Mouse (Mus musculus): ENCODE measurements around the gene Mpp6.

Mpp6 gene

DNA sequence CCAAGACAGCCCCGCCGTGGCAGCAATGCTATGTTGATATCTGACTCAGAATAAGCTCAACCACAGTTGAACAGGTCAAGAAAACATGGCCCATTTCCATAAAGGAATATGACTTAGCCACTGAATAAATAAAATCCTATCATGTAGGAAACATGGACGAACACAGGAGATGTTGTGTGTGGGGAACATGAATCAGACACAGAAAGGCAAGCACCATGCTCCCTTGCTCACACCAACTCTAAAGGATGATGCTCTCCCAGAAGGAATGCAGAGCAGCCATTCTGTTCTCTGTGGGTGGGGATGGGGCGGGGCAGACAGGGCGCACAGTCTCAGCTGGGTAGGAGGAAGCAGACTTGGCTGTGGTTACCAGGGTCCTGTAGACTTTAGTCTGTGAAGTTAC lies 115.2 kb downstream of the Mpp6 start:
- in situ Hi-C loops (cut with MseI, MboI), result no loop called here

DNA sequence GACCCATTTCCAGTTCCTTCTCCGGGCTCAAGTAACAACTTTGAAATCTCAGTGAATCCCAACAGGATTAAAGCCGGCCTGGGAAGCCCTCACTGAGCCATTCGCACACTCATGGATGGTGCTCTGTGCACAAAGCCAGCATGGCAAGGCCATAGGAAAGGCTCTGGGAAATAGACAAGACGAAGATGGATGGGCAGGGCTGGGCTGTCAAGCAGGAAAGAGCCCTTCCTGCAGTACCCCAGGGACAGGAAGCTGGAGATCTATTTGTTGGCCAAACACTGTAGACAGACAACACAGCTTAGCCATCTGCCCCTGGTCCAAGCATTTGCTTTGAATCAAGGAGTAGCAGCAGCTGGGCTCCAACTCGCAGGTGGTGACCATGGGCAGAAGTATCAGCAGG lies 118.1 kb downstream of the Mpp6 start:
- in situ Hi-C loops (cut with MseI, MboI), result no loop called here

DNA sequence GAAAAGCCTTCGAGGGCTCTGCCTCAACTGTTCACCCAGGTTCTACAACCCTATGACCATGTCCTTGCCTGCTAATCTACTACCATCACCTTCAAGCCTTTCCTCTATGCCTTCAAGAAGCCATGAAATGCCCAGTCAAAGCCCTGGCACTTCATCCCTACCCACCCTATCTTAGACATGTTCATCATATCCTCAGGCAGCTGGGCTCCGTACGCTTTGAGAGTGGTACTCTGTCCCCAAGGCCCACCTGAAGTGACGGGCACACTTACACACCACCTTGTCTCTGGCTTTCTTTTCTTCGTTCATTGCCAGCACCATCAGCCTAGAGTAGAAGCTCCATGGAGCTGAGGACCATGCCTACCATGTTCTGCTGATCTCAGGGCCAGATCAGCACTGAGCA lies 121.2 kb downstream of the Mpp6 start:
- in situ Hi-C loops (cut with MseI, MboI), result no loop called here

DNA sequence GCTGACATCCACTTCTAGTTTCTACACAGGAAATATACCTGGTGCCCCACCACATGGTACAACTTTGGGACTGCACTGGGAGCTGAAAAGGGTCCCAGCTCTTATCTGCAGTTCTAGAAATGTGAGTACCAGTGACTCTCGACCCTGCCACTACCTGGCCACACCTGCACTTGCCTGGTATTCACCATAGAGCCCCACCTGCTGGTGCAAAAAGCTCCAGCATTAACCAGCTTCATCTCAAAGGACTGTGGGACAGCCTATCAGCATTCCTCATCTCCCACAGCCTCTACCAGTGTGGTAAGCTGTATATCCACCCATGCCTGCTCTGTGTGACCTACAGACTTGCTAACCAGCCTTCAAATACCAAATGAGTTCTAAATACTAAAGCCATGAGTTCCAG lies 122.9 kb downstream of the Mpp6 start:
- in situ Hi-C loops (cut with MseI, MboI), result no loop called here

DNA sequence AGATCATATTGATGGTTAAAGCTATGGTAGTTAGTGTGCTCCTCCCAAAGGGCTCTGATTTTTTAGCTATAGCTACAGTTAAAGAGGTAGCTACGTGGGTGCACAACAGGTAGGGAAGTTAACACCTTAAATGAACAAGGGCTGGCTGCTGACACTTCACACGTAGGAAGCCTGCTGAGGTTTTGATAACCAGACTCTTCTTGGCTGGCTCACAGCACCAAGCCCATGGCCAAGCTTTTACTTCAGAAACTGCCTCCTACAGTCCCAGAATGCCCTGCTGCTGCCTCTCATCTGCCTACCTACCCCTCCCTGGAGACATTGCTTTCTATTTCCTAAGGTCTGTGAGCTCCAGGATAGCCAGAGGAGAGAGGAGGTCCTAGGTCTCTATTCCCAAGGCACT lies 127.9 kb downstream of the Mpp6 start:
- in situ Hi-C loops (cut with MseI, MboI), result no loop called here

DNA sequence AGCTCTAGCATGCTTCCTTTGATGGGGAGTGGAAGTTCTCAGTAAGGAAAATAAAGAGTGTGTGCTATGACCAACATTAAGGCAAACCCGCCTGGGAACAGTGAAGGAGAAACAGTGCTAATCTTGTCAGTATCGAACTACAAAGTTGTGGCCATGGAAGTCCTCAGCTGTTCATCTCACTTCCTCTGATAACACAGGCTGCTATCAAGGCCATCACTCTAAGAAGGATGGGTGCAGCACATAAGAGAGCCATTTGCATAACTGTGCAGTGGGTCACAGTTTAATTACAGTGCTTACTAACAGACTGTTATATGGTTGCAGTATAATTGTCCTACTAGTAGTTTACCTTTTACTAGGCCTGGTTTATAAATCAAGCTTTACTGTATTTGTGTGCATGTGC lies 129.9 kb downstream of the Mpp6 start:
- in situ Hi-C loops (cut with MseI, MboI), result no loop called here

DNA sequence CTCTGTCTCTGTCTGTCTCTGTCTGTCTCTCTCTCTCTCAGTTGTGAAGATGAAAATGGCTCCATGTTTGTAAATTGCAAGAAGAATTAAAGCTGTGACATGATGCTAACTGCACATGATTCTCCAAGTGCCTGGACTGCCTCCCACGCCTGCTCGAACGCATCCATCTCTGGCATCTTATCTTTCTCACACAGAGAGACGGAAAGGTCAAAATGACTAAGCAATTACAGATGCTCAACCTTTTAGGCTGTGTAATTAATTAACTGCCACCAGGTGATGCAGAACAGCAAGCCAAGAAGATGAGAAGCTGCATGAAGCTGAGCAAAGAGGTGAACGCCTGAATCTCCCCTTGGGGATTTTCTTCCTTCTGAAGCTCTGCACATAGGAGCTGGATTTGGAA lies 130.4 kb downstream of the Mpp6 start:
- in situ Hi-C loops (cut with MseI, MboI), result no loop called here

DNA sequence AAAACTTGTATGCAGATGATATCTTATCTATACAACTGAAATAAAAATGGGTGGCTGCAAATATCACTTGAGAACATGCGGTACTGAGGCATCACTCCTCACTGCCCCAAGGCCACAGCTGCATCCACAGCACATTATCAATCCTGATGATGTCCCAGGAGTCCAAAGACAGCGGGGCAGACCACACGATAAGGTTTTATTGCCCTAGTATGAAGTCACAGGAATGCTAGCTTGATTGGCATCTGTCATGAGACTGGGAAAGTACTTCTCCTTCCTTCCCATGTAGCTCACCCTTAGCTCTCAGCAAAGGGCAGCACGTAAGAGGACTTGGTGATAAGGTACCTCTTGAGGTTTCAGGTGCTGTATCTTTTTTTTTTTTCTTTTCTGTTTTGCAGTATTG lies 134.1 kb downstream of the Mpp6 start:
- in situ Hi-C loops (cut with MseI, MboI), result no loop called here

DNA sequence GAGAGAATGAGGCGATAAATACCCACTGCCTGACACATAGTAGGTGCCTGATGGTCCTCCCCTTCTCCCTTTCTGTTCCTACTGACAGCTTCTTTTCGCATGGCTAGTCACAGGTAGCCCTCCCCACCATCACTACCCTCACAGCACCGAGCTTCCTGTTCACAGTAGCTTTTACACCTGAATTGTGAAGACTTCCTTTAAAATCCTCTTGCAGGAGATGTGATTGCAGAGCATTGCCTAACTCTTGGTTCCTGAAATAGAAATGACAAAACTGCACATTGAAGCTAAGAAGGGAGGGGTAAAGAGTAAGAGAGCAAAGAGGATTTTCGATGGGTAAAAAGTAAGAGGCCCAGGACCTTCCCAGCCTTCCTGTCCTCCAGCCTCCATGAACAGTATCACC lies 134.9 kb downstream of the Mpp6 start:
- in situ Hi-C loops (cut with MseI, MboI), result no loop called here

DNA sequence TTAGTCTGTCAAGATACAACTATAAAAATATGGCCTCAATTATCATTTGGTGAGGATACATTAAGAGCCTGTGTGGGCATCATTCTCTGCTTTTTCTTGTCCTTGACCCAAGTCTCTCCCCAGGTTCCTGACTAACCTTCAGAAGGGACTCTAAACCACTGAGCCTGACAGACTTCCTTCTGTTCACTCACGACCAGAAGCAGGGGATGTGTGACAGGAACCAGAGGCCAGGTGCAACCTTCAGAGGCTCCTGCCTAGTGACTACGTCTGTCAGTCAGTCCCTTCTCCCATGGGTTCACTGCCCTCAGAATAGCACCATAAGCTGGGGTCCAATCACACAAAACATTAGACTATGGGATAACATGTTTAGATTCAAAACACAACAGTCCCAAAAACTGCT lies 137.3 kb downstream of the Mpp6 start:
- in situ Hi-C loops (cut with MseI, MboI), result no loop called here

DNA sequence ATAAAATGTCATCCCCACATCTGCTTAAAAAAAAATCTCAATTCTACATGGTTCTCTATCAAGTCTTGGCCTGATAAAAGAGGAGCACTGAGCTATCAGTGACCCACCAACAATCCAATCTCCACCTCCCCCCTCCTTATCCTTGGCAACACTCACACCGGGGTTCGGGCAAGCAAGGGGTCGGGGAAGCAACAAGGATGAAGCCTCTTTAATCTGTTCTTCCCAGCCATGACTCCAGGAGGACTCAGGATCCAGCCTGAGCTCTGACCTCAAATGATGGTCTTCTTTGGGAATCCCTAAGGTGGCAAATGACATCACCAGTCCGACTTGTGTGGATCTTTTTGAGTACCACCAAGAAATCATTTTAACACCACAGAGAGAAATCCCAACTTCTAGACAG lies 137.8 kb downstream of the Mpp6 start:
- in situ Hi-C loops (cut with MseI, MboI), result no loop called here
